Mouse (Mus musculus) spleen, postnatal 36 days (tissue): Measurements from ENCODE around the gene Tmem8b.

Source experiments
- DNase-seq, 2 experiments: peaks; one replicate each; pipeline ENCODE4 v3.0.0; 2022; ENCODE audit warnings: low spot score in 2 of 2, mixed read lengths in 1 of 2

Tmem8b gene

DNA sequence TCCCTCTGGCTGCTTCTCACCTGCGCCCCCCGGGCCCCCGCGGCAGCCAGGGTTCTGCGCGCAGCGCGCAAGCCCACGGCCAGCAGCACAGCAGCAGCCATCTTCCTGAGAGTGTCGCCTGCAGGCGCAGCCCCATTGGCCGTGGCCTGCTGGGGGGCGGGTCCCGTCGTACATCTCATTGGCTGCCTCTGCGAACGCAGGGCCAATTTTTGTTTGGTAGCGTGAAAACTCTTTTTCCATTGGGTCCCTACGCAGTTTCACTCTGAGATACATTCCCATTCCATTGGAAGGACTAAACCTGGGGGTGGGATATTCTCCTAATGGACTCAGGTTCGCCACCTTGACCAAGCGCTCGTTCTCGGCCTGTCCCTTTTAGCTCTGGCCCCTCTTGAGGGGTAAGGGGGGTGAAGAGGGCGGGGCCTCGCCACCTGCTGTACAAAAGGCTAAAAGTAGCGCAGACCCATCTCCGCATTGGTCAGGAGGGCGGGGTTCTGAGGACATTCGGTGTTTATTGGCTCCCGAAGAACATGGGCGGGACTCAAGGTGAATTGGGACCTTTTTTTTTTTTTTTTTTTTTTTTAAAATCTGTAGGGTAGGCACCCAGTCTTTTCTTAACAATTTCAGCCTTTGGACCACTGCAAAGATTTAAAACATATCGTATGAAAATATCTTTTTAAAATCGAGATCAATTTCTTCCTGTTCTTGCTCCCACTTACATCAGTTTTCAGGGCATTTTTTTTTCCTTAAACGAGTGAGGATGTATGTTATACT, 12.2 kb upstream of the Tmem8b start, which contains the start of gene Hint2:
Gene Hint2, minus strand, starts transcription at position 128 of the 771 bp plus-strand sequence.
- DNase-seq, result peak; percentile 93 to 94

DNA sequence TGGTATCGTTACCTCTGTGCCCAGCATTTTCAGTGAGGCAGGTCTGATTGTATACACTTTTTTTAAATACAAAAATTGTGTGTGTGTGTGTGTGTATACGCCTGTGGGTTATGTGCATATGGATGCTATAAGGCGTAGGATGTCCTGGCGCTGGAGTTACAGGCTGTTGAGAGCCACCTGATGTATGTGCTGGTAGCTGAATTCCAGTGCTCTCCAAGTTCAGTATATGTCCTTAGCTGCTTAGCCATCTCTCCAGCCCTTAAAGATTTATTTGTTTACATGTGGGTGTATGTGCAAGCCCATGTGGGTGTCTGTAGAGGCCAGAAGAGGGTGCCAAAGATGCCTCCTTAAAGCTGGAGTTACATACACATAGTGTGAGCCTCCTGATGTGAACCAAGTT, 11.6 kb upstream of the Tmem8b start:
- DNase-seq, result no peak

GRCm38 (mm10) chr4:43666412-43666811, 2.4 kb upstream of the Tmem8b start:
- no peak for DNase-seq

GRCm38 (mm10) chr4:43669428-43669794, 640 bp downstream of the Tmem8b start:
- DNase-seq, result peak in 1 of 2 experiments; percentile 41

DNA sequence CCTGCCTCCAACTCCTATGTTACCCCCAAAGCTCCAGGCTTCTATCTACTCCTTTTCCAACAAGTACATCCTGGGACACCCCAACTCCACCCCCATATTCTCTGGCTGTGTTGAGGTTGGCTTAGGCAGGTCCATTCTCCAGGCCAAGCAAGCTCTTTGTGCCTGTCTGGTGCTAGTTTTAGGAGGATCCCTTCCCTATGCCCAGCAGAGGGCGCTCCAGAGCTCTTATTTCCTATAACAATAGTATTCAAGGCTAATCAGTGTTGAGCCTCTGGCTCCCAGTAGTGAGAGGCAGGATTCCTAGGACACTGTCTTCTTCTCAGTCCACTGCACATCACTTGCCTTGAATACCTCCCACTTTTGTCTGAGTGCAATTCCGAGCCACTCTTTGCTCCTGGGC, 3.3 kb downstream of the Tmem8b start:
- DNase-seq, result peak; percentile 60 to 78

DNA sequence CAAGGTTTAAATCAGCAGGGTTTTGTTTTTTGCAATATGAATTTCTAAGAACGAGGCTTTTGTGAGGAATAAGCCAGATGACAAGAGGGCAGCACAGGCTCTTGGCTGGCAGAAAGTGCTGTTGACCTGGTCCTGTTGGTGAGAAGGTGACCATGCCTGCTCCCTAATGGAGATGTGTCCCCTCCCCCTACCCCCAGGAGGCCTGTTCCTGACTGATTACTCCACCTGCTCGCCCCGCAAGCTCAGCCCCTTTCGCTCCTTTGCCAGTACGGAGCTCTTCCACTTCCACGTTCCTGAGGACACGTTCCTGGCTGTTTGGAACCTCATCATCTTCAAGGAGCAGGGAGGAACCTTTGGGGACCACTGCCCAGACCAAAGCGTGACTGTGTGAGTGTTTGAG, 4.9 kb downstream of the Tmem8b start:
- no peak for DNase-seq

DNA sequence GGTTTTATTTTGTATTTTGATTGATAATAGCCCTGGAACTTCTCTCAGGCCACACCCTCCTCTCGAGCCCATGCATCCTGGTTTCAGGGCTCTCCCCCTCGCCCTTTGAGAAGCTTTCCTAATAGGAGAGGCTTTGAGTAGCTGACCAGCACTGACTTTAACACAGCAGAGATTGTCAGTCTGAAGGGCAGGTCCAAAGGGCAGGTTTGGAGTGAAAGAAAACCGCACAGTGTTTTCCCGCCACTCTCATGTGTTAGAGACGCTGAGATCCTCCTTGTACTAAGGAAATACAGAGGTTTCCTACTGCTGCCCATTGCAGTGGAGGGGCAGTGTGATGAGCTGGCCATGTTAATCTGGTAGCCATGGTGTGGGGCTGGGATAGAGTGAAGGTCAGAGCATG, 6.2 kb downstream of the Tmem8b start:
- DNase-seq, result no peak

- no peak for DNase-seq
Measured at GRCm38 (mm10) chr4:43675608-43676007, 6.8 kb downstream of the Tmem8b start.

DNA sequence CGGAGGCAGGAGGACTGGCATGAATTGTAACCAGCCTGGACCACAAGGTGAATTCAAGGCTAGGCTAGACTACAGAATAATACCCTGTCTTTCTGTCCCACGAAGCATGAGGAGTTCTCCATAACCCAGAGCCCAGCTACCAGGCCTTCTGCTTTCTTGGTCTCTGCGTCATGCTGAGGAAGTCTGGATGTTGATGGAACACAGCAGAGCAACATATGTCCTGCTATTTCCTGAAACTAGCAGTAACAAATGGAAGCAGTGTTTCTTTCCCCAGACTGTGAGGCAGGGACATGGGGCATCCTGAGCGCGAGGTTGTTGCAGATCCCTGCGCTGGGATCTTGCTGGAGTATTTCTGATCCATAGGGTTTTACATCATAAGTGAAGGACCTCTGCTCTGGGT, 9.8 kb downstream of the Tmem8b start:
- DNase-seq, result no peak

- no peak for DNase-seq
Measured at GRCm38 (mm10) chr4:43679416-43680043, 10.8 kb downstream of the Tmem8b start.

- no peak for DNase-seq
Measured at GRCm38 (mm10) chr4:43690021-43690420, 21.2 kb downstream of the Tmem8b start.

DNA sequence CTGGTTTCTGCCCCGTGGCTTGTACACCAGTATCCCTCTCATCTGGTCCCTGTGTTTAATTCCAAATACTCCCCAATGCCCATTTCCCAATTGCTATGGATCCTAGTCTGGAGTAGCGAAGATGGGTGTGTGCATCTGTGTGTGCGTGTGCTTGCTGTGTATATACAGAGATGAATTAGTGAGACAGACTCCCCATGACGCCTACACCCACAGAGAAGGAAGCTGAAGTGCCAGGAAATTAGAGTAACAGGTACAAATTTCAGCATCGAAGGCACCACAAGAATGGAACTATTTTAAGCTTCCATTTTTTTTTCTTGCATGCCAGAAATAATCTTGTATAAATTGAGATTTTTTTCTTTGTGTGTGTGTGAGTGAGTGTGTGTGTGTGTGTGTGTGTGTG, 22.3 kb downstream of the Tmem8b start:
- DNase-seq, result no peak

DNA sequence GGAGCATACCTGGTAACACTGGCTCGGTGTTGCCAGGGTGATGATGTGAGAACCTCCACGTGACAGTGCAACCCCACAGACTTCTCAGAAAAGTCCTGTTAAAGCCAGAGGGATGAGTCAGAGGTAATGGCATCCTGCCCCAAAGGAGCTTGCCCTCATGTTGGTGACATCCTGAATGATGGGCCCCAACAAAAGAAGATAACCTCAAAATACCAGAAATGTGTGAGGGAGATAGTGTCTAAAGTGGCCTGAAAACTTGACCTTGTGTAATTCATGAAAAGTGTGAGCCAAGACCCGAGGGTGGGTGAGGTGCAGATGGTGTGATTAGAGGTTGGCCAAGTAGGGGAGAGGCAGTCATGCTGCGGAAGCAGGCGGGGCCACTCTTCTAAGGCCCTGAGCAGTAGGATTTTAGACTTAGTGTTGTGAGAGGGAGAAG, 25.1 kb downstream of the Tmem8b start:
- no peak for DNase-seq

GRCm38 (mm10) chr4:43694439-43695248, 25.9 kb downstream of the Tmem8b start:
- no peak for DNase-seq

- no peak for DNase-seq
Measured at GRCm38 (mm10) chr4:43695249-43695671, 26.5 kb downstream of the Tmem8b start.

GRCm38 (mm10) chr4:43696561-43696960, 27.8 kb downstream of the Tmem8b start:
- no peak for DNase-seq

- DNase-seq, result no peak
Measured at GRCm38 (mm10) chr4:43700707-43701106, 31.9 kb downstream of the Tmem8b start, which contains the start of gene Olfr70. TSS of gene Olfr70 (minus strand) at chr4:43700807.

DNA sequence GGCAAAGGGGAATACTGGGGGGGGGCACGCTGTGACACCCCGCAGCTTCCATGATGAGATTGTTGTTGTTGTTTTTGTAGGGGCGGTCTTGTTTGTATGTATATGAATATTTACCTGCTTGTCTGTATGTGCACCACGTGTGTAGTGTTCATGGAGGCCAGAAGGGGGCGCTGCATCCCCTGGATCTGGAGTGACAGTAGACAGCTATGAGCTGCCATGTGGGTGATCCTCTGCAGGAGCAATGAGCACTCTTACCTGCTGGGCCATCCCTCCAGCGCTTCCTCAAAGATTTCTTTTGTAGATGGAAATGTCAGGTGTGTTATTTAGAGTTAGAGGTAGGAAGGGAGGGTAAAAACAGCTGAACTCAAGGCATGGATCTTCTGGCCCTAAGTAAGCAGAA, 34.7 kb downstream of the Tmem8b start:
- DNase-seq, result no peak

- no peak for DNase-seq
Measured at GRCm38 (mm10) chr4:43703851-43704250, 35.1 kb downstream of the Tmem8b start.

- no peak for DNase-seq
Measured at GRCm38 (mm10) chr4:43705991-43706390, 37.2 kb downstream of the Tmem8b start.

GRCm38 (mm10) chr4:43709869-43710268, 41.1 kb downstream of the Tmem8b start, which contains the start of gene Olfr71:
TSS of gene Olfr71 (minus strand) at chr4:43710255.
- no peak for DNase-seq

DNA sequence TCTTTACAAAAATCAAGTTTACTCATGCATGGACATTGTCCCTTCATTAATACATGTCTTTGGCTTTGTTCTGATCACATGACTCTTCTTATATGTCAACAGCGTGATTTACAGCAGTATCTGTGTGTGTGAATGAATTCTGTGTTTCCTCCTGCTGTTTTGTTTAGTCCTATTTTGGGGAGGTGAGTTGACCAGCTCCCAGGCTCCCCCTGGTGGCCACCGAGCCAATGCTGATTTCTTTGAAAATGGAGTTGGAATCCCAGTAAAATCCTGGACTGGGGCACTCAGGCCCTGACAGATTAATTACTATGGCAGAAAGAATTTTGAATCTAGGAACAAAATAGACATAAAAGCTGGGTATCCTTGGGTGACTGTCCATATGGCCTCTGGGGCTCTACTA, 43.0 kb downstream of the Tmem8b start:
- peak; percentile 20 to 40 for DNase-seq
